Mouse (Mus musculus): ENCODE results near the gene Ppm1l.

- TF ChIP-seq CTCF (IDR thresholded peaks at IDR 0.05 in 2 of 3, conservative IDR thresholded peaks at IDR 0.05 in 1 of 3; ENCODE audit: control insufficient read depth in 1 of 3, insufficient read depth in 1 of 3, low read depth in 2 of 3, low read length in 3 of 3, poor library complexity in 1 of 3, severe bottlenecking in 1 of 3) (peak in 2 of 3 experiments; percentile 17 to 32; a peak in 2 of 6 replicates), MAX (IDR thresholded peaks at IDR 0.05; ENCODE audit: low read length) (no peak), TBP (IDR thresholded peaks at IDR 0.05; ENCODE audit: low read depth, low read length) (no peak), MAFK (IDR thresholded peaks at IDR 0.05; ENCODE audit: borderline replicate concordance, low read depth, low read length) (no peak), ELF1 (IDR thresholded peaks at IDR 0.05; ENCODE audit: low read depth, low read length) (no peak), GABPA (IDR thresholded peaks at IDR 0.05; ENCODE audit: low read depth, low read length) (no peak), JUND (IDR thresholded peaks at IDR 0.05; ENCODE audit: low read depth, low read length) (no peak)
Observed at GRCm38 (mm10) chr3:69397733-69398132, 81.1 kb downstream of the Ppm1l start.
